Mouse (Mus musculus): ENCODE measurements around the gene 1700028P14Rik. TPM values are rescaled to one million over a fixed set of nuclear protein-coding genes. Genes with fewer than 3 reads are reported as not detected.

Gene 1700028P14Rik
- total RNA-seq (2023): not detected

GRCm38 (mm10) chr19:23652644-23653043 lies at the start of gene 1700028P14Rik:
1700028P14Rik (minus strand) TSS chr19:23652812.

GRCm38 (mm10) chr19:23687296-23688021 lies 34.8 kb upstream of the 1700028P14Rik start, which contains the start of gene Ptar1:
Ptar1 (plus strand) TSS chr19:23687429.

Other genes with a start within 250 kb of the 1700028P14Rik start
- gene Mamdc2, start 204.4 kb downstream of the 1700028P14Rik start, total RNA-seq (2023): not detected
- 10 to 100 TPM; 24.2 to 39.8 TPM for gene Ptar1, start 34.6 kb upstream of the 1700028P14Rik start, total RNA-seq (2023)
- gene Apba1, start 106.1 kb upstream of the 1700028P14Rik start, total RNA-seq (2023): under 1 TPM in 1 of 2 experiments, not detected in 1; 0.29 TPM